Mouse (Mus musculus): ENCODE results near the gene Gsta1.
"Not testable (repeated sequence)": the region's sequence is repeated elsewhere in the genome, so short reads cannot be mapped to it uniquely, and the experiment has no call there.

Gsta1 gene

GRCm38 (mm10) chr9:78233121-78233695, 2.8 kb downstream of the Gsta1 start:
- DNase-seq (ENCODE audit: low spot score in 2 of 2): not testable (repeated sequence)

DNA sequence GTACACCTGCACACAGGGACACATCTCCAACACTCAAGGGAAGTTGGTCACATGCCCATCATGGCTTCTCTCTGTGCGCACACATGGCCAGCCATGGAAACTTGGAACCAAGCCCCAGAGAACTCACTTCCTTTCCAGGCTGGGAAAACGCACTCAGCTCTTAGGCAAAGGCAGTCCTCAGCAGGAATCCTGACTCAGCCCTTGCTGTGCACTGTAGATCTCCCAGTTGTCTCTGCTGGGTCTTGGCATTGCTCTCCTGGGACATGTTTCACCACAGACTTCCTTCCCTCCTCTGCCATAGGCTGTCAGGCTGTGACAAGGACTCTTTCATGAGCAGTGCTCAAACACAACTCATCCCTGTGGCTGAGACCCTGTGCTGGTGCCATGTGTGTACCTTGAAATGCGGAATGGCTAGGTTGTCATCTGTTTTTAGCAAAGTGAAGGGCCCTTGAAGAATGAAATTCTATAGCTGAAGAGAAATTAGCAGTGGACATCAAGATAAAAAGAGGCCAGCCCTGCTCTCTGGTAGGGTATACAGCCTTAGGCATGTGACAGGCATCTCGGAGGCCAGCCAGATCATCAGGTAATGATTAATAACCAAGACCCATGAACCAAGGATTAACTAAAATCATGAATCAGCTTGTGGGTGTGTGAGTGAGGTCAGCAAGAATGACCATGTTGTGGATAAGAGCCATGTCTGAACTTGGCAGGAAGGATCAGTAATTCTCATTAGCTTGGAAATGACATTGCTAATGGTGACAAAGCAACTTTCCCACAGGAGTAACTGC, 25.4 kb downstream of the Gsta1 start:
- DNase-seq (ENCODE audit: low spot score in 2 of 2): not testable (repeated sequence)

DNA sequence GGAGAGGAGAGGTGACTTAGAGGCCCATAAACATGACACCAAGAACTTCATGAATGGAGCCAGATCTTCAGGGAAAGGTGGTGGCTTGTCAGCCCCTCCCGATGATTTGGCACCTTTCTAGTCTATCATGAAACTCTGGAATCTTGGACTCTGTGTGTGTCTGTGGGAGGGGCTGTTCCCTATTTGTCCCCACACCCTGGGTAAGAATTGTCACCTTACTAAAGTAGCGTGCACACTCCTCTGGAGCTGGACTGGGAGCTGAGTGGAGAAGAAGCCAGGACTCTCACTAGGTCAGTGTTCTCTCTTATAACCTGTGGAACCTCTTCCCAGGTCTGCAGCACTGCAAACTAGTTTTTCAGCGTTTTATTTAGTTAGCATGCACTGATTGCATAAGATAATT, 26.5 kb downstream of the Gsta1 start, which contains the start of gene Gm3776:
TSS of gene Gm3776 (plus strand) at position 216 of the 400 bp plus-strand sequence.
- DNase-seq (ENCODE audit: low spot score in 2 of 2): not testable (repeated sequence)

GRCm38 (mm10) chr9:78259688-78260087, 29.2 kb downstream of the Gsta1 start:
- DNase-seq (ENCODE audit: low spot score in 2 of 2): peak; percentile 29 to 38

DNA sequence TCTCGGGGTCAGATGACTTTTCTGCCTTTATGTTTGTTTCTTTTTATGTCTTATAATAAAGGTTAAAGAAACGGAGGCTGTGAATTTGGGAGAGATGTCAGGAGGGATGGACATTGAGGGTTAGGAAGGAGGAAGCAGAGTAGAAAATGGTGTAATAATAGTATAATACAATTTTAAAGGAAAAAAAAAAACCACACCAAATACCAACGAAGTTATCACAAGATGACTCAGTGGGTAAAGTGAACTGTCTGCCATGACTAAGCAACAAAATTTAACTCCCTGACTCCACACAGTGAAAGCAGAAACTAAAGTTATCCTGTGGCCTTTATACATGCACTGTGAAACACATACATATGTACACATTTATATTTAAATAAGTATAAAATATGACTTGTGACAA, 40.5 kb downstream of the Gsta1 start:
- not testable (repeated sequence) for DNase-seq (ENCODE audit: low spot score in 2 of 2)

GRCm38 (mm10) chr9:78282002-78282711, 51.7 kb downstream of the Gsta1 start:
- DNase-seq (ENCODE audit: low spot score in 2 of 2): not testable (repeated sequence)

DNA sequence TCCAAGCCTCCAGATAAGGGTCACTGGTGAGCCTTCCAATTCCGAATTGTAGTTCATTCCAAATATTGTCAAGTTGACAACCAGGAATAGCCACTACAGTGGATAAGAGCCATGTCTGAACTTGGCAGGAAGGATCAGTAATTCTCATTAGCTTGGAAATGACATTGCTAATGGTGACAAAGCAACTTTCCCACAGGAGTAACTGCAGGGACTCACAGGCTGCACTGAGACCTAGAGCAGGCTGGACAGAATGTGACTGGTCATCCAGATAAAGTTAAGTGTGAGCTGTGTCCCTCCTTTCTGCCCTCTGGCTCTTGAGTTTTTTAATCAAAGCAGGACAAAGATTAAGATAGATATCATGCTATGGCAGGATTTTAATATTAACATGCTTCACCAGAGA, 58.6 kb downstream of the Gsta1 start:
- not testable (repeated sequence) for DNase-seq (ENCODE audit: low spot score in 2 of 2)

DNA sequence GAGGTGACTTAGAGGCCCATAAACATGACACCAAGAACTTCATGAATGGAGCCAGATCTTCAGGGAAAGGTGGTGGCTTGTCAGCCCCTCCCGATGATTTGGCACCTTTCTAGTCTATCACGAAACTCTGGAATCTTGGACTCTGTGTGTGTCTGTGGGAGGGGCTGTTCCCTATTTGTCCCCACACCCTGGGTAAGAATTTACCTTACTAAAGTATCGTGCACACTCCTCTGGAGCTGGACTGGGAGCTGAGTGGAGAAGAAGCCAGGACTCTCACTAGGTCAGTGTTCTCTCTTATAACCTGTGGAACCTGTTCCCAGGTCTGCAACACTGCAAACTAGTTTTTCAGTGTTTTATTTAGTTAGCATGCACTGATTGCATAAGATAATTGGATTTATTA, 59.3 kb downstream of the Gsta1 start, which contains the start of gene Gm10639:
TSS of gene Gm10639 (plus strand) at position 201 of the 400 bp plus-strand sequence.
- not testable (repeated sequence) for DNase-seq (ENCODE audit: low spot score in 2 of 2)
